Mouse (Mus musculus): ENCODE data around the gene Rgs5. TPM values are rescaled to one million over a fixed set of nuclear protein-coding genes. Genes with fewer than 3 reads are reported as not detected.

Rgs5 gene
- total RNA-seq, 2 experiments from 2014 or later = 287 to 332 TPM

DNA sequence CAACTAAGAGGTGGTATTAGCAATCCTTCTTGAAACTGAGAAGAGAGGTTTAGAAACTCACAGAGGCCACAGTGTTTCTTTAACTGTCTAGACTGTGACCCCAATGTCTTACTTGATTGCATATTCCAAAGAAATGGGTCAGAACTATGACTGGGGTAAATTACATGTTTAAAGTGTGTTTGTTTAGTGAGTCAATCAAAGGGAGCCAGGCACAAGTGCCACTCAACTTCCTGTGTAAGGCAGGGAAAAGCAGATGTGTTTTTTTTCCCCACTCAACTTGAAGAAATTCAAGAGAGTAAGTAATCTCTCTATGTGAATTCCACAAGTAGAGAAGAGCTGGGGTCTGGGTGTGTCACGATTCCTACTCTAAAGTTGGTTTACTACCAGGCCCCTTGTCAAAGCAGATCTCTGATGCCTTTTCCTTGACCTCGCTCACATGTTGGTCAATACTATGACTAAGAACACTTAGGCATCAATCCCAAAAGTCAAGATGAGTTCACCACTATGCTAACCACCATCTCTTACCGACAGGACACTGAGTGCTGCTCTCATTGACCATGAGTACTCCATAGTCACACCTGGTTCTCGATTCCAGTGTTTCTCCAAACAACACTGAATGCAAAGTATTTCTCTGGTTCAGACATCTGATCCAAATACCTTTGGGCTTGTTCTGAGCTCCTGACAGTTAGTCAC lies 49.2 kb downstream of the Rgs5 start:
- DNase-seq = no peak
- intact Hi-C loops (cut with DNase I) = no loop called here

DNA sequence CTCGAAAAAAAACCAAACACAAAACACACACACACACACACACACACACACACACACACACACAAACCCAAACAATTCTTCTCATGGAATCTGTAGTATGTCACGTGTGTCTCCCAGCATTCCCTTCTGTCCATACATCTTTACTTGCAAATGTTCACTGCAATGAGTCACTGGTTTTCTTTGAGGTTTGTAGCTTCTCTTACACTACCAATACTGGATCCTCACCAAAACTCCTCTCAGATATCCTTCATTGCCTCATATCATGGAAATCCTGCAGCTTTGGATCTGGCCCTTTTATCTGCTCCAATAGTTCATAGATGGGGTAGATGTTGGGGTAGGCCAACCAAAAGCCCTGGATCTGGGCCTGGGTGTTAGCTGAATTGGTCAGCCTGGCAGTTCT lies 66.5 kb downstream of the Rgs5 start:
- intact Hi-C loops (cut with DNase I) = no loop called here
- DNase-seq = no peak

DNA sequence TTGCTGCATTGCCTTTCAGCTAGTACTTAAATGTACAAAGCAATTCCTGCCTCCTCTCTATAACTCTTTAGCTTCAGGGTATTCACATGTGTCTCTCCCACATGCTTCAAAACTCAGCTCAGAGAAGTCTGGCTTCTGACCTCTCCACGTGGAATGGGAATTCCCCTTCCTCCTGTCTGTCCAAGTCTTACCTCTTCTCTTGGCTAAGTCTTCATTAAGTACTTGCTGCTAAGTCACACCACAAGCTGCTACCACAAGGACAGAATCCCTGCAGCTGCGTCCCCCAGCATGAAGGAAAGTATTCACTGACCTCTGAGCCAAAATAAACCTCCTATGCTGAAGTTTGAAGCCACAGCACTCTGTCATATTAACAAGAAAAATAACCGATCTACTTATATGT lies 71.0 kb downstream of the Rgs5 start:
- intact Hi-C loops (cut with DNase I) = no loop called here
- DNase-seq = no peak

DNA sequence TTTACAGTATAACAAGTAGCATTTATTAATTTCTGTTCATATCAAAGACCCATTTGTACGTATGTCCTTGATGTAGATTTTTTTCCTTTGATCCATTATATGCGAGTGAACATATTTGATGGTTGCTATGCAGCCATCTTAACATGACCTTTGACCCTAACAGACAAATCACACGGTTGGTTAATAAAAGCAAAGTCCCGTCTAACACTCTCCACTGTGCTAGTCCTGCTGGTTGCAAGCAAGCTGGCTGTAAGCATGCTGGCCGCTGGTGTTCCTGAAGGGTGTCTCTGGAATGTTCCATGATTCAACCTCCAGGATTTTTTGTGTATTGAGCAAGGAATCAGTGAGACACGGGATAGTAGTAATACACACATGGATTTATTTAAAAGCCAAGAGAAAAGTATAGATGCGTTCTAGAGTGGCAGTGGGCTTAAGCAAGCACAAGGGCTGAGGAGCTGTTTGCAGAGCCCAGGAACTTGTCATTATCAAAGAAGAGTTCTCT lies 75.3 kb downstream of the Rgs5 start:
- DNase-seq = no peak

DNA sequence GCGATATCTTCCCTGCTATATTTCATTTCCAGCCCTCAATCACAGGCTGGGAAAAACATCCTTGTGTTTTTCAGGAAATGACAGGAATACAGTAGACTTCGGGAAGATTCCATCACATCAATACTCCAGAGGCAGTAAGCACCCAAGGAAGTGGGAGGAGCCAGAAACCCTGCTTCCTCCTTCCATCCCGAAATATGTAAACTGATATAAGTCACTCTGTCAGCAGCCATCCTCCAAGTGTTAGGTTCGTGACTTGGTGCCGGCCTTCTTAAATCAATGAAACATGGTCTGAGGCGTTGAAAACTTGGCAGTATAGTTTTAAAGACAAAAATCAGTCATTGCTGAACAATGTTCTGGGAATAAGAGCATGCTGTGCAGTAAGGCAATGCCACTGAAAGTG lies 80.8 kb downstream of the Rgs5 start:
- no peak for DNase-seq
- intact Hi-C loops (cut with DNase I) = no loop called here

More for the DNA sequence above, 75.3 kb downstream of the Rgs5 start:
- intact Hi-C loops (cut with DNase I) = no loop called here

DNA sequence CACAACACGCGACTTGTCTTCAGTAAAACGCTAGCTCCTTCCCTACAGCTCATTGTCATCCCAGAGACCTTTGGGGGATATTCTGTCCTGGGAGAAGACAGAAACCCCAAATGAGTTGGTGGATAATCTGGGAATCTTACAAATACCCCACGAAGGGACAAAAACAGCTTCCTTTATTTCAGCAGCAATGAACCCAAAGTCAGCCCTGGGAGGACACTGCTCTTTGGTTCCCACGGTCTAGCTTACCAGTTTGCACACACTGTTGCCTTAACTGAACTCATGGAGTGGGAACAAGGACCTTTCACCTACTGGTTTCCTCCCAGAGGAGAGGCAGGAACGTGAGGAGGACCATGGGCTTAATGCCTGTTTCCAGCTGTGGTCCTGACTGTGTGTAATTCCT lies 81.9 kb downstream of the Rgs5 start:
- intact Hi-C loops (cut with DNase I) = no loop called here
- DNase-seq = peak; percentile 5 to 23

DNA sequence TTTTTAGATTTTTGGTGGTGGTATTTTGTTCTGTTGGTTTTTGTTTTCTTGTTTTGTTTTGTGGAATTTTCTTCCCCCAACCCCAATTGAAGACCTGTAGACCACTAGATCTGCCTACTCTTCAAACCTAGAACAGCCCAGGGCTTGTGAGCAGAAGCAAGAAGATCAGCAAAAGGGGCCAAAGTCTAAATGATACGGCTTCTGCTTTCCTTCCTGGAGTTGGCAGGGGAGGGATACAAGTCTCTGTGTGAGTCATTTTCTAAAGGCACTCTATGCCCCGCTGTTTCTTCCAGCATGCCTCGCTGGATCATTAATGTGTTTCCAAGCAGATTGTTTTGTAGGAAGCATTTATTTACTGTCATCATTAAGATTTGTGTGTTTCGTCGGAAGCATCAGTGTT lies 85.8 kb downstream of the Rgs5 start:
- no peak for DNase-seq
- intact Hi-C loops (cut with DNase I) = no loop called here

Other genes starting within 250 kb of the Rgs5 start
- under 1 TPM; 0.78 to 0.87 TPM for gene Nuf2, start 124.0 kb upstream of the Rgs5 start, total RNA-seq (2021)
- gene Rgs4, start 92.1 kb downstream of the Rgs5 start, total RNA-seq (2021) = 10 to 100 TPM; 13.4 to 18.3 TPM

Data from heart, postnatal 36 days (tissue).